Mouse (Mus musculus): Measurements from ENCODE around the gene Arhgap22.

Arhgap22 gene

DNA sequence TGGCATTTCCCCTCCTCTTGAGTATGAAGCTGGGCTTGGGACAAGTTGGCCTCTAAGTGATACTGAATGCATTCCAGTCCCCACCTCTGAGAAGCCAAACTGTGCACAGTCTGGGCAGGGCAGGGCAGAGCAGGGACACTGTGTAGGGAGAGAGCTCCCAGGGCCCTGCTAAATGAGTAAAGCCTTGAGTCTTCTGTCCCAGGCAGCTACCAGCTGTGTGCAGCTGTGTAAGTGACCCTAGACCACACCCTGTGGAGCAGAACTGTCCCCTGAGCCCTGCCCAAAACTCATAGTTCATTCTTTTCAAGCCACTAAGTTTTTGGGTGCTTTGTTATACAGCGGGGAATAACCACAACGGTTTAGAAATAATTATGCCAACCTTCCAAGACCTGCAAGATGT lies 67.1 kb downstream of the Arhgap22 start:
- no peak for DNase-seq (ENCODE audit: extremely low spot score)

DNA sequence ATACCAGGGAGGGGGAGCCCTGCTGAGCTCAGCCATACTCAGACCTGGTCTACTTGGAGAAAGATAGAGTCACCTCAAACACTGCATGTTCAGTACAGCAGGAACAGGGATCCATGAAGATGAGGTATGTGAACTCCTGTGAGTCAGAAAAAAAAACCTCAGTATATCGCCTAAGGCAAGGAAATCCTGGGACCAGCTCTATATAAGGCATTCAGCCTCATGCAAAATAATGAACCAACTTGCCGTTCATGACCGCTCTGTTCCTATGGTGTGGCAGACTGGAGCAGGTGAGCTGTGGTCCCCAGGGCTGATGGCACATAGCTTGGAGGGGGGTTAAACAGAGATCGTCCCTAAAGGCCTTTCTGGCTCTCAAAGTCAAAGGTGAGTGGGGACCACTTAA lies 68.6 kb downstream of the Arhgap22 start:
- no peak for DNase-seq (ENCODE audit: extremely low spot score)

DNA sequence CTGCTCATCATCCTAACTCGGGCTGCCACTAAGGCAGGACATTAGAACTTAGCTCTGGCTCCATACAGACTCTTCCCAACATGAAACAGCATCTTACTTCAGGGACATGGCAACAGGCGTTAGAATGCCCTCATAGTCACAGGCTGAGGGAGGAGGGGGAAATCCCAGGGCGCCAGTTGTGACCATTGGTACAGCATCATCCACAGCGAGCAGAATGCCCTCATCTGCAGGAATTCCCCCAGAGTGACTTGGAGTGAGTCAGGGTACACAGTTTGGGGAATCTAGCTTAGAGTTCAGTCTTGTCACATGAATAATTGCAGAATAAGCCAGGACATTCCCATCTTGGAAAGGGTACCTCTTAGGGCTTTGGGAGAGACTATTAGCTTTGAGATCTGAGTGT lies 74.1 kb downstream of the Arhgap22 start:
- no peak for DNase-seq (ENCODE audit: extremely low spot score)

DNA sequence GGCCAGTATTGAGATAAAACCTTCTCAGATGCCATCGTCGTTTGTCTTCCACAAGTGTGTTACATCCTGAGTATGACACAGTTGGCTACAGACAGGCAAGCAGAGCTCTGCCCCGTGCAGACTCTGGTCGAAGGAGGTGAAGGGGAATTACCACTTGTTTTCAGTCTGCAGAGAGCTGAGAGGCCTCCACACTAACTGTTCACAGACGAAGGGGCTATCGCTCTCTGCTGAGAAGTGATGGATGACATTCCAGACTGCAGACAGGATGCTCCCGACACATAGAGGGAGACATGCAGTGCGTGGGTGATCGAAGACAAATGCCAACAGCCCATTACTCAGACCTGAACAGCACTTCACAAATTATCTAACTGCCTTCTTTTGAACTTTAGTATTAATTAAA lies 76.2 kb downstream of the Arhgap22 start:
- DNase-seq (ENCODE audit: extremely low spot score) = peak; percentile 16

DNA sequence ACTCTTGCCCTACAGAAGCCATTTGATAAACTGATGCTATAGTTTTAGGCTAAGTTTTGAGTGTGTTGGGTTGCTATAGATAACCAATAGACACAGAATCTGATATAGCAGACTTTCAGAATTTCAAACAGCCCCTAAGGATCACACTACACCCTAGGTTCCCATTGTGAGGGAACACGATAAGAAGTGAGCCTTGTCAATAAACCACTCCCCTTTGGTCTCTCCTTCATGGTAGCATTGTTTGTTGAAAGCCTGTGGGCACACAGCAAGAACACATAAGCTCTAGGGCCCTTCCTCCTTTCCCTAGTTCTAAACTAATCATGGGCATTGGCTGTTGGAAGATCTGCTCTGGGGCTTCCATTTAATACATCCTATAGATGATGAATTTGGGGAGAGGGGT lies 80.7 kb downstream of the Arhgap22 start:
- DNase-seq (ENCODE audit: extremely low spot score) = no peak

DNA sequence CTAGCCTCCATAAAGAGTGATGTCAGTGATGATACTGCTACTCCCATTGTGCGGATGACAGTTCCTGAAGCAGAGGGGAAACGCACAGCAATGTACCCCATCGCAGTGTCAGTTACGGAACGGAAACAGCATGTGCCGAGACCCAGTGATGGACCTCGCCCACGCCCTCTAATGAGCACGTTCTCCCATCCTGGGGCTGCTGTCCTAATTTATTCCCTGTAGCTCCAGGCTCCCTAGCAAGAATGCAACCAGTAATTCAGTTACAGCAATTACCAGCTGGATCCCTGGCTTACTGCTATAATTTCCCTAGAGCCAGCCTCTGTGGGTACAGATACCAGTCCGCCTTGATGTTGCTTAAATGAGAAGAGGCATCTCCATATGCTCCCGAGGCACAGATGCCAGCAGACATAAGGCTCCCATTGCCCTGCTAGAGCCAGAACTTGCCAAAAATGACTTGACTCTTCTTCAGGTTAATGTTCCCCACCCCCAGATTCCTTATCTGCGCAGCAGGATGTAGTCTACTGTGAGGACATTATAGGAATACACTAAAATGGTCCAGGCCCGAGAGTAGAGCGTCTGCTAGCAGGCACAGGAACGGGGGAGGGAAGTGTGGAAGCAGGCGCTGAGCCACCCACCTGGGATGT lies 83.0 kb downstream of the Arhgap22 start:
- DNase-seq (ENCODE audit: extremely low spot score) = no peak

DNA sequence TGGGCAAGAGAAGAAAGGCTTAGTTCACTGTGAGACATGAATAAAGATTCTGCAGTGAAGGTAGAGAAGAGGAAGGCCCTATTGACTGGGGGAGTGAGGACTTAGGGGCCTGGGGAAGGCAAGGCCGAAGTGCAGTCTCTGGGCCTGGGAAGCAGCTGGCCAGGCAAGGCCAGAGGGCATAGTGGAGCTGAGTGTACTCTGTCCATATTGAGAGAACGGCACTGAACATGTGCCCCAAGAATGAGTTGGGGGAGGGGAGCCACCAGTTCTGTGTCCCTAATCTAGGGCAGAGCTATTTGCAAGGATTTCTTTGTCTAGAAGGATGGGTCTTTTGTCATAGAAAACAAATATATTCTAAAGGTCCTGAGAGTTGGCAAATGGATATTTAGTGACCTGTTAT lies 86.8 kb downstream of the Arhgap22 start:
- DNase-seq (ENCODE audit: extremely low spot score) = no peak

DNA sequence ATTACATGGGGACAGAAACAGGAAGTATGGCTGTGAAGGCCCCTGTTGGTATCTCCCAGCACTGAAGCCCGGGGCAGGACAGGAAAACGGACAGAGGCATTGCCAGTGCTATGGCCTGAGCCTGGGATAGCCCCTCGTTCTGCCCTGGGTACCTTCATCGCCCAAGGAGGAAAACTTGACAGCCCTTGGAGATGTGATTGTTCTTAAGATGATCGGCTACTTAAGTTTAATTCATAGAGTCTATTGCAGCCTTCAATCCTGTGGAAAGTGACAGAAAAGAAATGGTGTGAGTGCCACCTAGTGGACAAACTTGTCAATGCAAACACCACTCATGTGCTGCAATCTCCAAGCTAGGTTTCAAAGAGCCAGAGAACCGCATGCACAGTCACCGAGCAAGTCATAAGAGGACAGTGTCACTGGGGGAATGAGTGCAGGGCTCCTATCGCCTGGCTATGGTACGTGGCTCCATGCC lies 89.6 kb downstream of the Arhgap22 start:
- peak; percentile 76 for DNase-seq (ENCODE audit: extremely low spot score)

DNA sequence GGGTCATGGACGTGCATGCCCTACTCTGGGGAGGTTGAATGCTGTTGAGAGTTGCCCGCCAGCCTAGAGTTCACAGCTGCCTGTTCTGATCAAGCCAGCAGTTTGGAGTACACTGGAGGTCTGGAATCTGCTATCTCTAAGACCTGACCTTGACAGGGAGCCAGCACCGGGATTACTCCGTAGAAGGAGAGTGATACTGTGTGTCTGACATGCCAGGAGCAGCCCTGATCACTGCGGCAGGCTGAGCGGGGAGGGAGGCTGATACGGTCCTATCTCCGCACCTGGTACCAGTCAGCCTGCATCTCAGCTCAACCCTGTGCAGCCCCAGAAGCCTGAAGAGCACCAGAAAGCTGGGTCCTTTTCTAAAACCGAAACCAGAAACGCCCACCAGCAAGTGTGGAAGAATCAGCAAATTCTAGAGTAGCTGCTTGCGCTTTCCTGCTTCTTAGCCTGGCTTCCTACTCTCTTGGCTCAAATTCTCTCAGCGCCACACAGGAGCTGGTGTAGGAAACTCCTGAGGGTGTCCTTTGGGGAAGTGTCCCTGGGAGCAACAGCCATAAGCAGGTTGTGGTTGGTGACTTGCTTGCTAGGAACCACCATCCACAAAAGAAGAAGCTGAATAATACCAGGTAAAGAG lies 91.9 kb downstream of the Arhgap22 start:
- no peak for DNase-seq (ENCODE audit: extremely low spot score)

DNA sequence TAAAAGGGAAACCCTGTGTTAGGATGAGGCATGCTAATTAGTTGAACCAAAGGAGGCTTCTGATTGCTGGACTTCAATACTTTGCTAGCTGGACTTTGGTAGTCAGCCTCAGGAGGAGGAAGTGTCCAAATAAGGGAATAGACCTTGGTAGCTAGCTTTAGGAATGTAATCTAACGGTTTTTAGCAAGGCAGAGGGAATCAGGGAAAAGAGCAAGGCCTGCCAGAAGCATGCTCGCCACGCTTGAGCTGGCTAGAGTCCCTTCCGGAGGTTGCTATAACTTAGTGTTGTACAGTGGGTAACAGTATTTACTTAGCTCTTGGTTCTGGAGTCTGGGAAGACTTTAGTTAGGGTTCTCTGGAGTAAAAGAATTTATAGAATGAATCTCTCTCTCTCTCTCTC lies 96.9 kb downstream of the Arhgap22 start:
- no peak for DNase-seq (ENCODE audit: extremely low spot score)

DNA sequence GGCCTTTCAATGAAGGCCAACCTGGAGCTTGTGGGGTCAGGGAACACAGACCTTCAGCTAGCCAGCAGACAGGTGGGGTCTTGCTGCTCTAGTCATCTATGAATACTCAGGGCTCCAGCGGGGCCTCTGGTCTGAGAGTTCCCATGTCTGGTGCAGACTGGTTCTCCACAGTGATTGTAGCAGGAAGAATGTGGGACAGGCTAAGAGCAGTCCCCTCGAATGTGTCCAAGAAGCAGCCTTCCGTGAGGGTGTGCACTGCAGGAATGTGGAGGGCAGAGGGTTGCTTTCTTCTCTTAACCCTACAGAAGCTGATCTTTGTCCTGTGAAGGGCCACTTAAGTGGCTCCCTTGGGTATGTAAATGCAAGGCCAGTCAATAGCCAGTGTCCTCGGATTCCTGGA lies 98.5 kb downstream of the Arhgap22 start:
- no peak for DNase-seq (ENCODE audit: extremely low spot score)

DNA sequence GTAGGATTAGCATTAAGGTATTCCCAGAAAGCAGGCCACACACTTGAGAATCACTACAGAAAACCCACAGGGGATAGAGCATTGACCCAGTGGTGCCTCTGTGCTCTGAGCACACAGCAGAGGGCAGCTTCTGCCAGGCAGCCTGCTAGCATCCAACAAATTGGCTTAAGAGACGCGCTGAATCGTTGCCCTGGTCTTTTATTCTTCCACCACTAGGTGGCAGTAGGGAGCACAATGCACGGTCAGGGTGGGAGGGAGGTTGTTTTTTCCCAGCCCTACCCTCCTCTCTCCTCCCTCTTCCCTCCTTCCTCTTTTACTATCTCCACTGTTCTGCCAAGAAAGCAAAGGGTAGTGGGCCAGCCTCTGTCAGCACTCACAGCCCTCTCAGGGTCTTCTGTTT lies 99.8 kb downstream of the Arhgap22 start:
- DNase-seq (ENCODE audit: extremely low spot score) = peak; percentile 73

DNA sequence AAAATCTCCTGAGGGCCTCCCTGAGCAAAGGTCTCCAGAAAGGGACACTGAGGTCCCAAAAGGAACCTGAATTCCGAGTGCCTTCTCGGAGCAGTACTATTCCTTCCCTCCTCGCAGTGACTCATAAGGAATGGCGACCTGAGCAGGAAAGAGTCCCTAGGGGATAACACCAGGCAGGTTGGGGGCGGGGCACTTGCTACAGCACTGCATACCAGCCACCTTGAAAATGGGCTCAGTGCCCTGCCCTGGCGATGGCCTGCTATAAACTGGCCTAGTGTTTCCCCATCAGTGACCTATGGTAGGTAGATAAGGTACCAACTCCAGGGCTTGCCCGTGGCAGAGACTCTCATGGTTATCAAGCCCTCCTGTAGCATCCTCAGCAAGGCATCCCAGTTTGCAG lies 100.3 kb downstream of the Arhgap22 start:
- no peak for DNase-seq (ENCODE audit: extremely low spot score)

DNA sequence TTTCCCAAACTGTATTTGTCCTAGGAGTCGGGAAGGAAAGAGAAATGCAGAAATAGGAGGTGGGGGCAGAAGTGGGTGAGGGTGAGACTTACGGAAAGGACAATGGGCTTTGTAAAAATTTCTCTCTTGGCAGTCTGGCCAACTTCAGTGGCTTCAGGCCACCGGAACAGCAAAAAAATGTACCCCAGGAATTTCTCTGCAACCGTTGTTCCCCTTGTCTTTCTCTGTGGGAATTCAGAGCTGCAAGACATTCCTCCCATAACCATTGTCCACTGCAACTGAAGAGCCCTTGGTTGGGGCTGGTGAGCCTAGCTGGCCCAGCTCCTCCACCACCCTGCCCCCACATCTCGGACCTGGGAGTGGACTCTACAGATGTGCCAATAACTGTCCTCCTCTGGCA lies 101.3 kb downstream of the Arhgap22 start:
- no peak for DNase-seq (ENCODE audit: extremely low spot score)

DNA sequence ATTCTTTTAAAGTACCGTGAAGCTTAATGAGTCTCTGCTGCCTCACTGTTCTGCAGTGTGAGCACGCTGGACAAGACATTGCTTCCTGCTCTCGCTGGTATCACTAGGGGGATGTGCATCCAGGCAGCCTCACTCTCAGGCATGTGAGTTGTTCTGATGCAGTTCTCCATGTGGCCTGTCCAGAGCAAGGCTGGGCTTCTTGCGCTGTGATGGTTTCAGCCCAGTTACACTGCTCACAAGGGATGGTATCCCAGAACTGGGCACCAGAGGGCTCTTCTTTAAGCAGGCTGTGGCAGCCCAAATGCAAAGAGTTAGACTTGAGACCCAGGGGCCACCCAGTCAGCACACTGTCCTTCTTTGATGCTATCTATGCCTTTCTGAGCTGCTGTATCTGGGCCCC lies 101.9 kb downstream of the Arhgap22 start:
- no peak for DNase-seq (ENCODE audit: extremely low spot score)

DNA sequence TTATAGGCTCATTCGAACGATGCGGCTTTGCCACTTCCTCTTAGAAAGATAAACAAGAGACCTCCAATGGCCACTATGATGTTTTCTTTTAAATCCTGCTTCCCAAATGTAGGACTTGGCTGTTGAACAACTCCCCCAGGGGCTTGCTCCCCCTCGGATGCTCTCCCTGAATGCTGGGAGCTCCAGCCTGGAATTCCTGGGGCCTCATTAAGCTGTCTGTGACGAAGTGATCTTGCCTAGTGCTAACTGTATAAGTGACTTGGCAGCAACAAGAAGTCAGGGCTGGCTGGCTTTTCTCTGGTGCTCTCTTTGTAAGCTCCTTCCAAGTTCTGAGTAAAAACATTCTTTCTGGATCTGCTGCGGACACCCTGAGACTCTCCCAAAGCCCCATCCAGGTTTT lies 104.1 kb downstream of the Arhgap22 start:
- DNase-seq (ENCODE audit: extremely low spot score) = no peak

DNA sequence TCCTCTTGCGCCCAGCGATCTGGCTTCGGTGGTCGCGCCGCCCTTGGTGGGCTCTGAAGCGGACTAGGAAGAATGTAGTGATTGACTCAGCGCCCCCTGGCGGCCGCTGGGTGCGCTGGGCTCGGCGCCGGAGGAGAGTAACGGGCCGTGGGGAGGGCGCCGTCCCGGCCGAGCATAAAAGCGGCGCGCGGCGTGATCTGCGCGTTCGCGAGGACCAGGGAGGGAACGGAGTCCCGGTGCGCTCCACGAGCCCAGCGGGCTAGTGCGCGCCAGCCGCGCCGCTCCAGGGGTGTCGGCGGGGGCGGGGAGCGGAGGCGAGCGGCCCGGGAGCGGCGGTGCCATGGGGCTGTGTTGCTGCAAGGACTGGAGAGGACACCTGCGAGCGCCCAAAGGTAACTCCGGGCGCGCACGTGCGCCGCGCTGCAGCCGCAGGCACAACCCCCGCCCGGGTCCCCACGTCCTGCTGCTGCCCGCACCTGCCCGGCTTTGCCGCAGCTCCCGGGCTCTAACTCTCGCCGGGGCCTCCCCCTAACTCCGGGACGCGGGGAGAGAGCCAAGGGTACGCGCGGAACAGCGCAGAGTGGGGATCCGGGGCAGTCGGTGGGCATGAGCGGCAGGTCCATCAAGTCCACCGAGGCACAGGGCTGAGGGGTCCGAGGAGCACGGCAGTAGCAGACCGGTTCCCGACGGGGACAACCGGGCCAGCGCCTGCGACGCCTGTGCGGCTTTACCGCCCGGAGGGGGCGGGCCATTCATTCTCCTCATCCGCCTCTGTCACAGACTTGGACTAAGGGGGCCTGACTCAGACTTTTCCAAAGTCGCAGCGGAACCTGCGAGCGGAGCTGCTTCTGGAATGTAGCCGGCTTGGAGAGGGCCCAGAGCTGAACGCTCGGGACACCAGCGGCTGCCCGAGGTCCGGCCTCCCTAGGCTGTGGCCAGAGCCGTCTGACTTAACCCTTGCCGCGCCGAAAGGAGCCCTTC lies 106.0 kb downstream of the Arhgap22 start:
- peak; percentile 83 for DNase-seq (ENCODE audit: extremely low spot score)

DNA sequence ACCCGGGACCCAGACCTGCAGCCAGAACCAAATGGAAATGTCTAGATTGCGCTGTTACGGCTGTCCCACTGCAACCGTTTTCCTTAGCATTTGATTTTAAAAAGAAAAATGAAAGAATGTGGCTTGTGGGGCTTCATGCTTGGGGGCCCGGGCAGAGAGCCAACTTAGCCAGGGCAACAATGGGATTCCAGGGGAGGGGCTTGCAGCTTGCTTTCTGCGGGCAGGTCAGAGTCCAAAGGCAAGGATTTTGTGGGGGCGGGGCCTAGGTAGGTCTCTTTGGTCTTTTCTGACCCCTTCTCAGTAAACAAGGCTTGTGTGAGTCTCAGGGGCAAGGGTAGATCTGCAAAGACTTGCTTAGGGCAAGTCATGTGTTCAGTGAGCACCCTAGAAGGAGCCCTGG lies 107.0 kb downstream of the Arhgap22 start:
- DNase-seq (ENCODE audit: extremely low spot score) = no peak

DNA sequence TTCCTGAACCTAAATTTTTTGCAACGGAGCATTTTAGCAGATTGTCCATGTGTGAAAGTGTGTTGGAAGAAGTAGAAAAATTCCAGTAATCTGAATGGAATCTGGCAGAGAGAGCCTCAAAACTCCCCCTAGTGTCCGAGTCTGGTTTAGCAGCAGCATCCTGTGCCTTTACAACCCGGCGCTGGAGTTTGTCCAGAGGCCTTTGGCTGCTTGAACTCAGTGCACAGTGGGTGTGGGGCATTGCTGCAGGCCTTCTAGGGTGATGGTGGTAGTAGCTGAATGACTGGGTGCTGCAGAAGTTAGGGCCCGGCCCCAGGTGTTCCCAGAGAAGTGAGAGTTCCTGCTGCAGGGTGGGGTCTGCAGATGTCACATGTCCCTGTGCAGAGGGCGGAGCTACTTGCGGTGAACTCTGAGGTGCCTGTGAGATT lies 108.8 kb downstream of the Arhgap22 start:
- peak; percentile 70 for DNase-seq (ENCODE audit: extremely low spot score)

DNA sequence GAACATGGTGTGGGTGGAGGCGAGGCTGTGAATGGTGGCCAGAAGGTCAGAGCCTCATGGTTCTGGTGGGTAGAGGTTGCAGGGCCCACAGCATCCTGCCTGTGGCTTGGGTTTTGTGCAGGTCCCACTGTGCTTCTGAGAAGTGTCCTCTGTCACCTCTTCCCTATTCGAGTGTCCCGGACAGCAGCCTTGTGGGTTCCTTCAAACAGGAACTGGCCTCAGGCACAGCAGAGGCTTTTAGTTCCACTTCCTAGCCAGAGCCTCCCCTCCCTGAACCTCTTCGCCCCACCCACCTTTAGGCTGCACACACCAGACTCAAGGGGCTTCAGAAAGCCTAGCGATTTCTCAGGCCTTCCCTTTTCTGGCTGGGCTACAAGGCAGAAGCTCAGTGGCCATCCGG lies 110.7 kb downstream of the Arhgap22 start:
- no peak for DNase-seq (ENCODE audit: extremely low spot score)

DNA sequence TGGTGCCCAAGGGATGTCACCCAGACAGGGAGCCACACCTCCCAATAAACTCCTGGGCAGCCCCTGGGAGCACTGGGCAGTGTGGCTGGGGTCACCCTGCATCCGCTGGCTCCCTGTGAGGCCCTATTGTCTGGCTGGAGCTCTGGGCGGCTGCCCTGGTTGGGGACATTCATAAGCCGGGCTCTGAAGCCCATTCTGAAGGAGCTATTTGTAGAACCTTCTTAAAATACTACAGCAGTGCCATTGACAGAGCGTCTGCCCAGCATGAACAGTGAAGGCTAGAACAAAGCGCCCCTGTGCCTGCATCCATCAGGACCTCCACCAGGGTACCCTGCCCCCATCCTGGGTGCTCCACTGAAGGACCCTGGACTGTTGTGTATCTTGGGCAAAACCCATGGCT lies 114.5 kb downstream of the Arhgap22 start:
- no peak for DNase-seq (ENCODE audit: extremely low spot score)

DNA sequence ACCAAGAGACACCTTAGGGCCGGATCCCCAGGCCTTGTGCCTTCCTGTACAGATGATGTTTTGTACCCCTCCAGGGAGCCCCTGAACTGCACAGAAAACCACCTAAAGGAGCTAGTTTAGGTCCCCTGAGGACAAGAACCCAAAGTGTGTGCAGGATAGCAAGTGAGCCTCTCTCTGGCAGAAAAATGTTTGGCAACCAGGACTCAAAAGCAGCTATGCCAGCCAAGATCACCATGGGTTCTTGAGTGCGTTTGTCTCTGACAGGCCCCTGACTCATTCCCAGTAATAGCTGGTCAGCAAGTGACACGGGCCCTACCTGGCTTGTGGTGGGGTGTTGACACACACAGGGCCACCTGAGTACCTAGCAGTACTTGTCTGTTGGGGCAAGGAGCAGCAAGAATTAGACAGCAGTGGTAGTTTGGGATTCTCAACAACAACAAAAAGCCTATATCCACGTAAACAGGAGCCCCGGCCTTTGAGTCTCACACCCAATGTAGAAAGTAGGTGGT lies 115.5 kb downstream of the Arhgap22 start:
- no peak for DNase-seq (ENCODE audit: extremely low spot score)
